Mouse (Mus musculus) lung, postnatal 0 days (tissue): ENCODE results near the gene Fam160a1. TPM values are rescaled to one million over a fixed set of nuclear protein-coding genes. Genes with fewer than 3 reads are reported as not detected.
A peak's percentile ranks its signal among the peaks of the same experiment; 100 is the strongest.

ENCODE experiments used
- ATAC-seq: fragments of 200-750 bp; cut with Nextera tagmentation; 2 replicates; pipeline ENCODE4 v1.8.0; 2017; ENCODE audit warnings: moderate library complexity
- DNase-seq: peaks from one replicate; pipeline ENCODE4 v3.0.0-alpha.2; 2016; ENCODE audit warnings: low spot score
- H3K27ac ChIP-seq: fragments of 300-500 bp; sonication (generic); 2 replicates; pipeline ENCODE4 v1.5.1; 2014; ENCODE audit warnings: antibody characterized with exemption, mild to moderate bottlenecking, low read length, mixed read lengths
- H3K27me3 ChIP-seq: fragments of 300-500 bp; sonication (generic); replicated peaks from 2 replicates; pipeline ENCODE4 v1.6.1; 2014; ENCODE audit warnings: low read length, mixed read lengths; ENCODE audit not compliant: insufficient read depth
- H3K36me3 ChIP-seq: fragments of 300-500 bp; sonication (generic); 2 replicates; pipeline ENCODE4 v1.6.1; 2014; ENCODE audit warnings: low read length, mixed read lengths; ENCODE audit not compliant: insufficient read depth
- H3K4me1 ChIP-seq: fragments of 300-500 bp; sonication (generic); 2 replicates; pipeline ENCODE4 v1.6.1; 2014; ENCODE audit warnings: antibody characterized with exemption, low read depth, low read length, mixed read lengths; ENCODE audit not compliant: insufficient read depth
- H3K4me2 ChIP-seq: fragments of 300-500 bp; sonication (generic); replicated peaks from 2 replicates; pipeline ENCODE4 v1.6.1; 2014; ENCODE audit warnings: low read depth, mild to moderate bottlenecking, low read length, moderate library complexity, mixed read lengths
- H3K4me3 ChIP-seq: fragments of 300-500 bp; sonication (generic); 2 replicates; pipeline ENCODE4 v1.5.1; 2014; ENCODE audit warnings: low read depth, low read length
- H3K9ac ChIP-seq: fragments of 300-500 bp; sonication (generic); replicated peaks from 2 replicates; pipeline ENCODE4 v1.6.1; 2014; ENCODE audit warnings: low read depth, mild to moderate bottlenecking
- H3K9me3 ChIP-seq: fragments of 300-500 bp; sonication (generic); 2 replicates; pipeline ENCODE4 v1.6.1; 2016; ENCODE audit warnings: low read length, mixed read lengths
- CTCF ChIP-seq: IDR thresholded peaks from 2 replicates; pipeline ENCODE4 v1.5.1; 2016; ENCODE audit warnings: antibody characterized with exemption, mild to moderate bottlenecking
- EP300 ChIP-seq: IDR thresholded peaks from 2 replicates; pipeline ENCODE4 v1.6.1; 2016; ENCODE audit warnings: antibody characterized with exemption, mild to moderate bottlenecking, control low read depth
- WGBS: fragments of 180-500 bp; shearing (Covaris S2); extraction: QIAGEN DNeasy Blood & Tissue Kit; methylation state at CpG from one replicate; pipeline ENCODE4 v1.1.7; 2014; 5-methylcytosine and 5-hydroxymethylcytosine counted together
- polyA plus RNA-seq: library from polyadenylated mRNA; unstranded; fragments of >200 nt; fragmentation: Nextera tagmentation; extraction: Ambion mirVana; gene quantifications from 2 replicates; pipeline ENCODE4 v1.2.1, GENCODE M21; 2015

Fam160a1 gene
- polyA plus RNA-seq, 1 experiment from 2014 or later: 4.6 TPM

DNA sequence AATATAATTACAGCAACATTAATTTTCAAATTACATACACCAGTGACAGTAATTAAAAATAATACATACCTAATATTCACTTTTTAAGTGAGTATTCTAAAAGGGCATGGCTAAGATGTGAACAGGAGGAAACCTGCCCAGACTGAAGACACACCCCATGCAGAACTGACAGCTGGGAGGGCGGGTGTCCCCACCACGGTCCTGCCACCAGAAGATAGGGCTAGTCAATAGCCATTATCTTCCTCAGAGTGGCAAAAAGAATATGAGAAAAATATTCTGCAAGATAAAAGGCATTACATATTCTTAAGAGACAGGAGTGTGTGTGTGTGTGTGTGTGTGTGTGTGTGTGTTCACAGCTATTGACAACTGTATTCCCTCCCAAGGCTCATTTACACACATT, 92.0 kb downstream of the Fam160a1 start:
- Histone ChIP-seq H3K27ac (no peak overlapping the region), H3K9me3 (no peaks in the 10 kb centered on the region), H3K27me3 (no peaks in the 10 kb centered on the region), H3K4me3 (no peak overlapping the region), H3K4me1 (no peaks in the 10 kb centered on the region), H3K9ac (no peak overlapping the region), H3K36me3 (no peaks in the 10 kb centered on the region), H3K4me2 (no peak overlapping the region)
- no peak for ATAC-seq
- 48% methylated on average over 2 of the region's 2 CpGs for WGBS
- TF ChIP-seq EP300 (no peak), CTCF (no peak)
- DNase-seq: no peak

DNA sequence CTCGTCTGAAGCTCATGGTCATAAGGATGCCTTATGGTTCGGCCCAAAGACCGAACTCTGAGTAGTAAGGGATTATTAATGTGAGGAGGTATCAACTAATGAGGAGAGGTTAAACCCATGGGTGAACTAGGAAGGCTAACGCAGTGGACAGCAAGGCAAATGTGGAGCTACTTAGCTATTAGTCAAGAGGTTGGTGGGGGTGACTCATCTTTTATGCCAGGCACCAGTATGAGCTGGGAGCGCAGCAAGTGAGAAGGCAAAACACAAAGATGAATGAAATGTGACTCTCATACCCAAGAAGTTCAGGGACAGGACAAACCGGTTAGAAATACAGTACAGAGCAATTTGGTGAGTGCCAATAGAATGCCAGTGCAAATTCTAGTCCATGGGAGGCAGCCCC, 94.5 kb downstream of the Fam160a1 start:
- Histone ChIP-seq H3K9ac (no peak overlapping the region), H3K4me3 (no peak overlapping the region), H3K9me3 (no peaks in the 10 kb centered on the region), H3K27ac (no peak overlapping the region), H3K4me2 (no peak overlapping the region), H3K36me3 (no peaks in the 10 kb centered on the region), H3K4me1 (no peaks in the 10 kb centered on the region), H3K27me3 (no peaks in the 10 kb centered on the region)
- DNase-seq (peak; percentile 40), ATAC-seq (no peak; the same call in 1 of the 2 replicates)
- TF ChIP-seq CTCF: no peak
- TF ChIP-seq EP300: no peak
- WGBS: 73% methylated on average over 6 of the region's 6 CpGs

DNA sequence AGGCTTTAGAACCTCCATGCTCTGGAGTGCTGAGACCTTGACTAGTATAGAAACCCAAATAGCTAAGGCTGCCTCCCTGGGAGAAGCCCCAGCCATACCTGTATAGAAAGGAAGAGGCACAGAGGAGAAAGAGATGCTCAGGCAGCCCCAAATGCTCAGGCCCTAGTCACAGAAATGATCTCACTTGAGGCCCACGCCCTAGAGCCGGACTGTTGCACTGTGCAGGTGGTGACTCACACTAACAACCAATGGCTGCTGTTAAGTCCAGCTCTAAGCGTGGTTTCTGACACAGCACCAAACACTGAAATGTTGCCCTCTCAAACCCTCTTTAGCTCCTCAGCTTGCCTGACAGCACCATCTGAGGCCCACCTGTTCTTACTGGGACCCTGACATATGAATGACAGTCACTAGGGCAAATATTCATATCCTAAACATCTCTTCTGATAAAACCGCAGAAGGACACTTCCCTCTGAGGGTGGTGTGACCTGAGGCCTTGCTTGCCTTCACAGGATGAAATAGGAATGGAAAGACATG, 101.3 kb downstream of the Fam160a1 start:
- Histone ChIP-seq H3K4me1 (no peaks in the 10 kb centered on the region), H3K9me3 (no peaks in the 10 kb centered on the region), H3K4me2 (no peak overlapping the region), H3K9ac (no peak overlapping the region), H3K27me3 (no peaks in the 10 kb centered on the region), H3K4me3 (no peak overlapping the region), H3K27ac (no peak overlapping the region), H3K36me3 (no peaks in the 10 kb centered on the region)
- 65% methylated on average over 4 of the region's 4 CpGs for WGBS
- no peak for DNase-seq
- TF ChIP-seq CTCF (no peak), EP300 (no peak)
- peak; percentile 35; the same call in 1 of the 2 replicates for ATAC-seq

DNA sequence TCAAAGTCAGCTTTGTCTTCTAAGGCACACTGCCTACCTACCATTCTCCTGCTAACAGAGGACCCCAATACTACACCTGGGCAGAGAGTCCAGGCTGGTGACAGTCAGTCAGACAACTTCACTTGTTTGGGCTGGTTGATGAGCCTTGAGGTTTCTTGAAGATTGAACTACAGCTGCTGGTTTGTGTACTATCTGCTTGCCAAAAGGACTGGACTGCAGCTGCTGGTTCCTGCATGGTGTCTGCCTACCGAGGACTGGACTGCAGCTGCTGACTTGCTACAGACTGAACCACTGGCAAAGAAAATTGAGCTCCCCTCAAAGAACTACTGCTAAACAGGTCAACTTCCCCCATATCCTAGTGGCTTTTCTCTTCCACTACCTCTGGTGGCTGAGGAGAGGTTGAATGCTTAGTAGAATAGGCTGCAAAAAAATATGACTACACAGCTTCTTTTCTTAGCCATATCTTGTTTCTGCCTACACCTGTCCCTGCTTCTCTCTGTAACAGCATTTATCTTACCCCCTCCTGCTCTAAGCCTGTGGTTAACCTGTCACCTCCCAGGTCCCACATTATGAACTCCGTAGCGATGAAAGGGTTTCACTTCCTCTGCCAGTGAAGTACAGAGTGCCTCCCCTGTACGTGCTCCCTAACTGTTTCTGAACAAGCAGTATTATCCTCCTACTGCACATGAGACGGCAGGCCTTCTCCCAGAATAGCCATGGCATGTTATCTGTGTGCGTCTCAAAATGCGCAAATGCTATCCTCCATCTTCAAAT, 103.0 kb downstream of the Fam160a1 start:
- ATAC-seq (no peak), DNase-seq (no peak)
- no peak overlapping the region for H3K4me2 ChIP-seq
- H3K27me3 ChIP-seq: no peaks in the 10 kb centered on the region
- 82% methylated on average over 7 of the region's 7 CpGs for WGBS
- H3K4me3 ChIP-seq: no peak overlapping the region
- H3K4me1 ChIP-seq: no peaks in the 10 kb centered on the region
- H3K36me3 ChIP-seq: no peaks in the 10 kb centered on the region
- TF ChIP-seq EP300: no peak
- TF ChIP-seq CTCF: no peak
- H3K27ac ChIP-seq: no peak overlapping the region
- H3K9ac ChIP-seq: no peak overlapping the region
- no peaks in the 10 kb centered on the region for H3K9me3 ChIP-seq

DNA sequence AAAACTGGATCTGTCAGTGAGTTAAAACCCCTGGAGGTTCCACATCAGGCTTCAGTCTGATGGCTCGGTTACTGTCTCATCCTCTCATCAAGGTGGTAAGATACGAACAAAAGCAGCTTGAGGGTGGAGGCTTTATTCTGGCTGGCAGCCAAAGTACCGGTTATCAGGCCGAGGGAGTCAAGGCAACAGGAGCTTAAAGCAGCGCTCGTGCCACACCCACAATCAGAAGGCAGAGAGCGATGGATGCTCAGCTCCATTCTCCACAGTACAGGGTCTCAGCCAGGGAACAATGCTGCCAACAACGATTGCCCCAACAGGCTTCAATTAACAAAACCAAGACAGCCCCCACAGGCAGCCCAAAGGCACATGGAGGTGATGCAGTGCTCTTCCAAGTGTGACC, 106.4 kb downstream of the Fam160a1 start:
- TF ChIP-seq CTCF: no peak
- no peak for TF ChIP-seq EP300
- no peaks in the 10 kb centered on the region for H3K4me1 ChIP-seq
- no peak overlapping the region for H3K9ac ChIP-seq
- no peaks in the 10 kb centered on the region for H3K27me3 ChIP-seq
- no peaks in the 10 kb centered on the region for H3K9me3 ChIP-seq
- WGBS: 28% methylated on average over 8 of the region's 8 CpGs
- DNase-seq (no peak), ATAC-seq (no peak)
- no peak overlapping the region for H3K4me3 ChIP-seq
- no peaks in the 10 kb centered on the region for H3K36me3 ChIP-seq
- no peak overlapping the region for H3K4me2 ChIP-seq
- no peak overlapping the region for H3K27ac ChIP-seq

DNA sequence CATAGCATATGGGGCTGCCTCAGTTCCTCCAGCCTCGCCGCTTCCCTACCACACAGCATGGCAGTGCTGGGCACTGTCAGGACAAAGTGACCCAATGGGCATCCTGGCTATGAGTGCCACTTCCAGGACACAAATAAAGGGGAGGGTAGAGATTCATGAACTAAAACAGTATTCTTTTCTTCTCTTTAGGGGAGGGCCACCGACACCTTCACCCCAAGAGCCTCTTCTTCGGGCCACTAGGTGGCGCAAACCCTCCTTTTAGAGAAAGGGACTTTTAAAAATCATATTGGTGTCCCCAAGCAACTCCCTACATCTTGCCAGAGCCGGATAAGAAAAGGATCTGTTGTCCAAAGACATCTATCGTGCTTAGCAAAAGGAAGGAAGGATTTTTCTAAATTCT, 109.7 kb downstream of the Fam160a1 start:
- H3K27ac ChIP-seq: no peak overlapping the region
- H3K36me3 ChIP-seq: no peaks in the 10 kb centered on the region
- ATAC-seq (no peak), DNase-seq (peak; percentile 69)
- TF ChIP-seq CTCF (peak; percentile 76), EP300 (no peak)
- H3K4me2 ChIP-seq: no peak overlapping the region
- H3K27me3 ChIP-seq: no peaks in the 10 kb centered on the region
- H3K9ac ChIP-seq: no peak overlapping the region
- H3K9me3 ChIP-seq: no peaks in the 10 kb centered on the region
- H3K4me3 ChIP-seq: no peak overlapping the region
- H3K4me1 ChIP-seq: no peaks in the 10 kb centered on the region
- WGBS: 34% methylated on average over 7 of the region's 7 CpGs
